Mouse (Mus musculus): Measurements from ENCODE around the gene 2410015M20Rik.

DNA sequence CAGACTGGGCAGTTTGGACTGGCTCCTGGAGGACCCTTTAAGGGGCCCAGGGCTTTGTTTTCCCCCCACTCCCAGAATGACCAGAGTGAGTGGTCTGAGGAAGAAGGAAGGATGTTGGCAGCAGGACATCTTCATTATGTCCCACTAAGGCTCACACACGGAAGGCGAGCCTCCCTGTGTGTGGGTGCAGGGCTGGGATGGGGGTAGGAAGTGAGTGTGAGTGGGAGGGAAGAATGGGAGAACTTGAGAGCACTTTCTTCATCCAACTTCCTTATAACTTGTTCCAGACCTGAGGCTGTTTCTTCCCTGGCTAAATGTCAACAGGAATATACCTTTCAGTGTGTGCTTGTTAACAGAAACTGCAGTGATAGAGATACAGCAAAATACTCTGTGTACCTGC, 1.8 kb upstream of the 2410015M20Rik start:
- TF ChIP-seq POLR2A (IDR thresholded peaks at IDR 0.05; ENCODE audit: low read depth, low read length): no peak
- TF ChIP-seq CTCF (IDR thresholded peaks at IDR 0.05; ENCODE audit: extremely low read depth, insufficient read depth, insufficient read length, insufficient replicate concordance): no peak

All from spleen, adult 2 months (tissue).